Mouse (Mus musculus): ENCODE measurements around the gene Rab40c. TPM values are rescaled to one million over a fixed set of nuclear protein-coding genes. Genes with fewer than 3 reads are reported as not detected.

The Rab40c gene
- polyA plus RNA-seq, 1 experiment from 2014 or later, result 11.0 TPM

GRCm38 (mm10) chr17:25918037-25918750, 1.3 kb downstream of the Rab40c start:
- Histone ChIP-seq H3K27ac (ENCODE audit: low read depth, low read length) (no peak overlapping the region), H3K9me3 (replicated peaks; ENCODE audit: control insufficient read depth, low read length) (no peaks in the 10 kb centered on the region), H3K27me3 (ENCODE audit: control insufficient read depth, insufficient read depth, low read length) (no peaks in the 10 kb centered on the region), H3K9ac (ENCODE audit: low read depth, low read length) (peak overlapping the region; percentile 92), H3K4me2 (peak overlapping the region; percentile 97), H3K4me1 (ENCODE audit: control insufficient read depth, insufficient read depth, low read length) (peaks cover 29% of the 10 kb centered on the region), H3K4me3 (ENCODE audit: low read depth, low read length) (peak overlapping the region; percentile 95), H3K36me3 (ENCODE audit: control insufficient read depth, insufficient read depth, low read length) (0 out of 2 replicates have a peak, but pooled peaks cover 3% of the 10 kb centered on the region)
- WGBS (ENCODE audit: insufficient replicate concordance), result 70% methylated on average over 9 of the region's 9 CpGs
- ATAC-seq (replicated peaks; ENCODE audit: insufficient number of reproducible peaks, low FRiP score, low TSS enrichment), result no peak

- no peak overlapping the region for H3K4me3 ChIP-seq (ENCODE audit: low read depth, low read length)
- H3K9me3 ChIP-seq (replicated peaks; ENCODE audit: control insufficient read depth, low read length), result no peaks in the 10 kb centered on the region
- no peak overlapping the region for H3K27ac ChIP-seq (ENCODE audit: low read depth, low read length)
- no peaks in the 10 kb centered on the region for H3K27me3 ChIP-seq (ENCODE audit: control insufficient read depth, insufficient read depth, low read length)
- 81% methylated on average over 8 of the region's 8 CpGs for WGBS (ENCODE audit: insufficient replicate concordance)
- H3K4me1 ChIP-seq (ENCODE audit: control insufficient read depth, insufficient read depth, low read length), result peaks cover 29% of the 10 kb centered on the region
- no peak for ATAC-seq (replicated peaks; ENCODE audit: insufficient number of reproducible peaks, low FRiP score, low TSS enrichment)
- H3K9ac ChIP-seq (ENCODE audit: low read depth, low read length), result no peak overlapping the region
- 0 out of 2 replicates have a peak, but pooled peaks cover 3% of the 10 kb centered on the region for H3K36me3 ChIP-seq (ENCODE audit: control insufficient read depth, insufficient read depth, low read length)
- no peak overlapping the region for H3K4me2 ChIP-seq
These were observed 2.4 kb downstream of the Rab40c start for GRCm38 (mm10) chr17:25916931-25917647.

- no peak overlapping the region for H3K9ac ChIP-seq (ENCODE audit: low read depth, low read length)
- no peak for ATAC-seq (replicated peaks; ENCODE audit: insufficient number of reproducible peaks, low FRiP score, low TSS enrichment)
These were observed 5.2 kb downstream of the Rab40c start for GRCm38 (mm10) chr17:25914295-25914694.

GRCm38 (mm10) chr17:25913877-25914275, 5.7 kb downstream of the Rab40c start:
- WGBS (ENCODE audit: insufficient replicate concordance), result 18% methylated on average over 1 of the region's 1 CpGs
- 0 out of 2 replicates have a peak, but pooled peaks cover 3% of the 10 kb centered on the region for H3K36me3 ChIP-seq (ENCODE audit: control insufficient read depth, insufficient read depth, low read length)
- H3K4me1 ChIP-seq (ENCODE audit: control insufficient read depth, insufficient read depth, low read length), result peaks cover 29% of the 10 kb centered on the region
- peak overlapping the region; percentile 16; the same call in 1 of the 2 replicates for H3K4me2 ChIP-seq
- no peak overlapping the region for H3K4me3 ChIP-seq (ENCODE audit: low read depth, low read length)
- ATAC-seq (replicated peaks; ENCODE audit: insufficient number of reproducible peaks, low FRiP score, low TSS enrichment), result no peak
- peak overlapping the region; percentile 24; the same call in 1 of the 2 replicates for H3K27ac ChIP-seq (ENCODE audit: low read depth, low read length)
- H3K27me3 ChIP-seq (ENCODE audit: control insufficient read depth, insufficient read depth, low read length), result no peaks in the 10 kb centered on the region
- H3K9me3 ChIP-seq (replicated peaks; ENCODE audit: control insufficient read depth, low read length), result no peaks in the 10 kb centered on the region
- no peak overlapping the region for H3K9ac ChIP-seq (ENCODE audit: low read depth, low read length)

More at GRCm38 (mm10) chr17:25914295-25914694, 5.2 kb downstream of the Rab40c start:
- H3K36me3 ChIP-seq (ENCODE audit: control insufficient read depth, insufficient read depth, low read length), result 0 out of 2 replicates have a peak, but pooled peaks cover 3% of the 10 kb centered on the region
- H3K27ac ChIP-seq (ENCODE audit: low read depth, low read length), result peak overlapping the region; percentile 24; the same call in 1 of the 2 replicates
- 72% methylated on average over 4 of the region's 4 CpGs for WGBS (ENCODE audit: insufficient replicate concordance)
- H3K4me3 ChIP-seq (ENCODE audit: low read depth, low read length), result no peak overlapping the region
- peaks cover 29% of the 10 kb centered on the region for H3K4me1 ChIP-seq (ENCODE audit: control insufficient read depth, insufficient read depth, low read length)
- H3K4me2 ChIP-seq, result peak overlapping the region; percentile 16; the same call in 1 of the 2 replicates
- H3K27me3 ChIP-seq (ENCODE audit: control insufficient read depth, insufficient read depth, low read length), result no peaks in the 10 kb centered on the region
- no peaks in the 10 kb centered on the region for H3K9me3 ChIP-seq (replicated peaks; ENCODE audit: control insufficient read depth, low read length)

- H3K27me3 ChIP-seq (ENCODE audit: control insufficient read depth, insufficient read depth, low read length), result no peaks in the 10 kb centered on the region
- H3K27ac ChIP-seq (ENCODE audit: low read depth, low read length), result 0 out of 2 replicates have a peak overlapping the region, but pooled peaks have one; percentile 24
- H3K36me3 ChIP-seq (ENCODE audit: control insufficient read depth, insufficient read depth, low read length), result 0 out of 2 replicates have a peak, but pooled peaks cover 3% of the 10 kb centered on the region
- H3K4me1 ChIP-seq (ENCODE audit: control insufficient read depth, insufficient read depth, low read length), result peaks cover 23% of the 10 kb centered on the region
- ATAC-seq (replicated peaks; ENCODE audit: insufficient number of reproducible peaks, low FRiP score, low TSS enrichment), result no peak
- WGBS (ENCODE audit: insufficient replicate concordance), result 68% methylated on average over 14 of the region's 14 CpGs
- H3K4me2 ChIP-seq, result peak overlapping the region; percentile 16; the same call in 1 of the 2 replicates
- H3K4me3 ChIP-seq (ENCODE audit: low read depth, low read length), result no peak overlapping the region
- H3K9me3 ChIP-seq (replicated peaks; ENCODE audit: control insufficient read depth, low read length), result no peaks in the 10 kb centered on the region
- H3K9ac ChIP-seq (ENCODE audit: low read depth, low read length), result no peak overlapping the region
These were observed 6.2 kb downstream of the Rab40c start for GRCm38 (mm10) chr17:25913186-25913876.

- WGBS (ENCODE audit: insufficient replicate concordance), result 86% methylated on average over 4 of the region's 4 CpGs
- Histone ChIP-seq H3K4me1 (ENCODE audit: control insufficient read depth, insufficient read depth, low read length) (peaks cover 16% of the 10 kb centered on the region), H3K4me2 (no peak overlapping the region), H3K4me3 (ENCODE audit: low read depth, low read length) (no peak overlapping the region), H3K9me3 (replicated peaks; ENCODE audit: control insufficient read depth, low read length) (no peaks in the 10 kb centered on the region), H3K36me3 (ENCODE audit: control insufficient read depth, insufficient read depth, low read length) (0 out of 2 replicates have a peak, but pooled peaks cover 3% of the 10 kb centered on the region), H3K9ac (ENCODE audit: low read depth, low read length) (no peak overlapping the region), H3K27ac (ENCODE audit: low read depth, low read length) (no peak overlapping the region), H3K27me3 (ENCODE audit: control insufficient read depth, insufficient read depth, low read length) (no peaks in the 10 kb centered on the region)
- no peak for ATAC-seq (replicated peaks; ENCODE audit: insufficient number of reproducible peaks, low FRiP score, low TSS enrichment)
These were observed 7.7 kb downstream of the Rab40c start for GRCm38 (mm10) chr17:25911816-25912215.

GRCm38 (mm10) chr17:25907640-25908039, 11.9 kb downstream of the Rab40c start:
- Histone ChIP-seq H3K9me3 (replicated peaks; ENCODE audit: control insufficient read depth, low read length) (no peaks in the 10 kb centered on the region), H3K27me3 (ENCODE audit: control insufficient read depth, insufficient read depth, low read length) (no peaks in the 10 kb centered on the region), H3K4me3 (ENCODE audit: low read depth, low read length) (no peak overlapping the region), H3K4me2 (no peak overlapping the region), H3K4me1 (ENCODE audit: control insufficient read depth, insufficient read depth, low read length) (no peaks in the 10 kb centered on the region), H3K36me3 (ENCODE audit: control insufficient read depth, insufficient read depth, low read length) (no peaks in the 10 kb centered on the region), H3K27ac (ENCODE audit: low read depth, low read length) (no peak overlapping the region), H3K9ac (ENCODE audit: low read depth, low read length) (no peak overlapping the region)
- no peak for ATAC-seq (replicated peaks; ENCODE audit: insufficient number of reproducible peaks, low FRiP score, low TSS enrichment)
- 82% methylated on average over 2 of the region's 2 CpGs for WGBS (ENCODE audit: insufficient replicate concordance)

- ATAC-seq (replicated peaks; ENCODE audit: insufficient number of reproducible peaks, low FRiP score, low TSS enrichment), result no peak
- Histone ChIP-seq H3K27me3 (ENCODE audit: control insufficient read depth, insufficient read depth, low read length) (no peaks in the 10 kb centered on the region), H3K27ac (ENCODE audit: low read depth, low read length) (no peak overlapping the region), H3K9me3 (replicated peaks; ENCODE audit: control insufficient read depth, low read length) (no peaks in the 10 kb centered on the region), H3K4me1 (ENCODE audit: control insufficient read depth, insufficient read depth, low read length) (no peaks in the 10 kb centered on the region), H3K36me3 (ENCODE audit: control insufficient read depth, insufficient read depth, low read length) (no peaks in the 10 kb centered on the region; the same call in 1 of the 2 replicates), H3K9ac (ENCODE audit: low read depth, low read length) (no peak overlapping the region), H3K4me3 (ENCODE audit: low read depth, low read length) (no peak overlapping the region), H3K4me2 (no peak overlapping the region)
- WGBS (ENCODE audit: insufficient replicate concordance), result 72% methylated on average over 3 of the region's 3 CpGs
These were observed 16.5 kb downstream of the Rab40c start for GRCm38 (mm10) chr17:25903061-25903460.

Data from heart, embryonic 11.5 days (tissue).